Mouse (Mus musculus): Measurements from ENCODE around the gene Cmtm8.

- TF ChIP-seq CTCF (IDR thresholded peaks at IDR 0.05; ENCODE audit: low read depth, low read length) (no peak), POLR2A (IDR thresholded peaks at IDR 0.05; ENCODE audit: insufficient read depth, low read length) (no peak), EP300 (IDR thresholded peaks at IDR 0.05; ENCODE audit: insufficient read depth, low read depth, low read length) (no peak)
Measured at GRCm38 (mm10) chr9:114808671-114809070, 35.3 kb downstream of the Cmtm8 start.
